Mouse (Mus musculus): ENCODE data around the gene Foxf2. TPM values are rescaled to one million over a fixed set of nuclear protein-coding genes. Genes with fewer than 3 reads are reported as not detected.
A peak's percentile ranks its signal among the peaks of the same experiment; 100 is the strongest.

The Foxf2 gene
- total RNA-seq (2021) (not detected), polyA plus RNA-seq (2012; rRNA removed) (not detected in 2 replicates)
- long read RNA-seq, result 0 reads

GRCm38 (mm10) chr13:31625333-31626101 lies at the start of gene Foxf2:
TSS of gene Foxf2 (plus strand) at chr13:31625816.
- peak; percentile 54 for DNase-seq

GRCm38 (mm10) chr13:31576696-31577095 lies 48.9 kb upstream of the Foxf2 start:
- DNase-seq, result no peak

- DNase-seq, result no peak
Measured at GRCm38 (mm10) chr13:31577576-31577975, 48.0 kb upstream of the Foxf2 start.

GRCm38 (mm10) chr13:31578389-31578788 lies 47.2 kb upstream of the Foxf2 start:
- DNase-seq, result no peak

GRCm38 (mm10) chr13:31579866-31580265 lies 45.8 kb upstream of the Foxf2 start:
- DNase-seq, result no peak

- DNase-seq, result peak; percentile 31
Measured at GRCm38 (mm10) chr13:31587341-31587740, 38.3 kb upstream of the Foxf2 start.

- no peak for DNase-seq
Measured at GRCm38 (mm10) chr13:31599576-31599975, 26.0 kb upstream of the Foxf2 start.

- DNase-seq, result no peak
Measured at GRCm38 (mm10) chr13:31603964-31604363, 21.7 kb upstream of the Foxf2 start.

GRCm38 (mm10) chr13:31614724-31615465 lies 10.7 kb upstream of the Foxf2 start:
- no peak for DNase-seq

- DNase-seq, result no peak
Measured at GRCm38 (mm10) chr13:31615561-31616165, 10.0 kb upstream of the Foxf2 start.

GRCm38 (mm10) chr13:31618001-31618400 lies 7.6 kb upstream of the Foxf2 start:
- DNase-seq, result no peak

- peak; percentile 65 for DNase-seq
Measured at GRCm38 (mm10) chr13:31618416-31618815, 7.2 kb upstream of the Foxf2 start.

GRCm38 (mm10) chr13:31618919-31619655 lies 6.5 kb upstream of the Foxf2 start:
- DNase-seq, result no peak

GRCm38 (mm10) chr13:31619826-31620498 lies 5.7 kb upstream of the Foxf2 start:
- no peak for DNase-seq

GRCm38 (mm10) chr13:31620499-31620847 lies 5.1 kb upstream of the Foxf2 start:
- DNase-seq, result no peak

GRCm38 (mm10) chr13:31620937-31621336 lies 4.7 kb upstream of the Foxf2 start:
- no peak for DNase-seq

GRCm38 (mm10) chr13:31621741-31622140 lies 3.9 kb upstream of the Foxf2 start:
- DNase-seq, result no peak

GRCm38 (mm10) chr13:31622371-31622770 lies 3.2 kb upstream of the Foxf2 start:
- no peak for DNase-seq

GRCm38 (mm10) chr13:31623291-31623690 lies 2.3 kb upstream of the Foxf2 start:
- no peak for DNase-seq

- DNase-seq, result no peak
Measured at GRCm38 (mm10) chr13:31623906-31624860, 1.4 kb upstream of the Foxf2 start.

GRCm38 (mm10) chr13:31624966-31625332 lies 667 bp upstream of the Foxf2 start:
- DNase-seq, result no peak

All from adrenal gland, adult 2 months (tissue).